Comparison of ENCODE assay signal across 18 mouse cellular contexts in genomic region chr1:82183913-82184442, GRCm38 (mm10). TPM values are rescaled to one million over a fixed set of nuclear protein-coding genes. Genes with fewer than 3 reads are reported as not detected.
DNase-seq lines count a peak whose midpoint lies in the region; ATAC-seq and TF ChIP-seq lines count a peak whose summit lies in the region.
"Had no signal": no experiment of that assay in that cellular context is flagged by ENCODE, and none has a peak within 500 bp of the region (broad histone marks: within the 10 kb centered on the region; RNA-seq: fewer than 3 reads in every experiment).

No protein-coding gene starts in this region.

- TF ChIP-seq EP300 in liver, embryonic 14.5 days (IDR thresholded peaks at IDR 0.05; ENCODE audit: low read depth) = no peak

- H3K27me3 ChIP-seq in heart, embryonic 16.5 days (ENCODE audit: control insufficient read depth, insufficient read depth, low read length) = no peaks in the 10 kb centered on the region
- H3K27me3 ChIP-seq in liver, embryonic 14.5 days (ENCODE audit: control insufficient read depth, insufficient read depth, low read length) = no peaks in the 10 kb centered on the region
- H3K27me3 ChIP-seq in kidney, embryonic 15.5 days = no peaks in the 10 kb centered on the region
- H3K27me3 ChIP-seq: CH12.LX; hindbrain, embryonic 13.5 days had no signal

- H3K9me3 ChIP-seq in heart, embryonic 16.5 days (replicated peaks; ENCODE audit: control insufficient read depth, low read length) = no peaks in the 10 kb centered on the region
- no peaks in the 10 kb centered on the region for H3K9me3 ChIP-seq in liver, embryonic 14.5 days (ENCODE audit: control insufficient read depth, low read length)
- H3K9me3 ChIP-seq in kidney, embryonic 15.5 days (replicated peaks) = no peaks in the 10 kb centered on the region
- H3K9me3 ChIP-seq: hindbrain, embryonic 13.5 days; limb, embryonic 10.5 days had no signal

- no peaks in the 10 kb centered on the region for H3K36me3 ChIP-seq in heart, embryonic 16.5 days (ENCODE audit: control insufficient read depth, insufficient read depth)
- H3K36me3 ChIP-seq in liver, embryonic 14.5 days (replicated peaks; ENCODE audit: control insufficient read depth, insufficient read depth, low read depth) = no peaks in the 10 kb centered on the region
- H3K36me3 ChIP-seq in kidney, embryonic 15.5 days = no peaks in the 10 kb centered on the region
- H3K36me3 ChIP-seq: hindbrain, embryonic 13.5 days; limb, embryonic 10.5 days had no signal

- no peak overlapping the region for H3K9ac ChIP-seq in heart, embryonic 16.5 days (ENCODE audit: low read length)
- H3K9ac ChIP-seq in liver, embryonic 14.5 days (replicated peaks) = no peak overlapping the region
- no peak overlapping the region for H3K9ac ChIP-seq in kidney, embryonic 15.5 days
- H3K9ac ChIP-seq: hindbrain, embryonic 13.5 days had no signal

- DNase-seq in heart, postnatal 25 days (ENCODE audit: low spot score) = no peak
- DNase-seq in adrenal gland, postnatal 14 days = peak; percentile 32
- no peak for DNase-seq in liver, embryonic 14.5 days (ENCODE audit: low read depth in 3 of 3, low spot score in 3 of 3)
- DNase-seq in lung, postnatal 14 days = peak; percentile 20
- no peak for DNase-seq in ovary, postnatal 36 days (ENCODE audit: low spot score)
- DNase-seq: cerebellum, adult 11 months; gastrocnemius, postnatal 10 days; right cerebral cortex, postnatal 25 days; thymus, postnatal 4 days had no signal

- H3K4me2 ChIP-seq in heart, embryonic 16.5 days (ENCODE audit: low read depth, low read length) = peak overlapping the region; percentile 13; the same call in 1 of the 2 replicates
- no peak overlapping the region for H3K4me2 ChIP-seq in liver, embryonic 14.5 days (ENCODE audit: low read depth)
- H3K4me2 ChIP-seq in kidney, embryonic 15.5 days = no peak overlapping the region
- H3K4me2 ChIP-seq: hindbrain, embryonic 13.5 days had no signal

- intact Hi-C loops in heart, postnatal 25 days (cut with DNase I) = no loop called here

- WGBS in heart, embryonic 16.5 days = 47% methylated on average over 8 of the region's 8 CpGs
- 51% methylated on average over 8 of the region's 8 CpGs for WGBS in liver, embryonic 14.5 days (ENCODE audit: insufficient replicate concordance)
- WGBS in kidney, embryonic 15.5 days = 69% methylated on average over 8 of the region's 8 CpGs

- H3K27ac ChIP-seq in heart, embryonic 16.5 days (ENCODE audit: low read length) = peak overlapping the region; percentile 57
- H3K27ac ChIP-seq in liver, embryonic 14.5 days = no peak overlapping the region
- H3K27ac ChIP-seq in kidney, embryonic 15.5 days = no peak overlapping the region
- H3K27ac ChIP-seq: hindbrain, embryonic 13.5 days; limb, embryonic 10.5 days had no signal

- peaks cover 10% of the 10 kb centered on the region for H3K4me1 ChIP-seq in heart, embryonic 16.5 days (ENCODE audit: control insufficient read depth, insufficient read depth, low read length)
- no peaks in the 10 kb centered on the region; a peak in 1 of 4 replicates for H3K4me1 ChIP-seq in liver, embryonic 14.5 days (replicated peaks; ENCODE audit: control insufficient read depth in 2 of 2, insufficient read depth in 2 of 2, low read length in 1 of 2)
- no peaks in the 10 kb centered on the region for H3K4me1 ChIP-seq in kidney, embryonic 15.5 days
- H3K4me1 ChIP-seq: hindbrain, embryonic 13.5 days; limb, embryonic 10.5 days had no signal

- peak; percentile 52; the same call in 1 of the 2 replicates for ATAC-seq in heart, embryonic 16.5 days (replicated peaks; ENCODE audit: extremely low read depth, insufficient read depth, low FRiP score)
- peak; percentile 58; the same call in 1 of the 2 replicates for ATAC-seq in liver, embryonic 14.5 days (ENCODE audit: insufficient read depth)
- no peak for ATAC-seq in kidney, embryonic 15.5 days (replicated peaks; ENCODE audit: low FRiP score)
- ATAC-seq: forebrain, embryonic 14.5 days had no signal

- no peak for TF ChIP-seq CTCF in liver, embryonic 14.5 days (IDR thresholded peaks at IDR 0.05; ENCODE audit: low read depth)

- no peak overlapping the region for H3K4me3 ChIP-seq in heart, embryonic 16.5 days (ENCODE audit: low read length)
- no peak overlapping the region for H3K4me3 ChIP-seq in liver, embryonic 14.5 days (ENCODE audit: insufficient read depth in 1 of 2, low read depth in 2 of 2, low read length in 2 of 2)
- no peak overlapping the region for H3K4me3 ChIP-seq in kidney, embryonic 15.5 days (replicated peaks)
- H3K4me3 ChIP-seq: hindbrain, embryonic 13.5 days; limb, embryonic 10.5 days had no signal

RNA-seq across cellular contexts. Expression of gene Gm9747, which starts 48.9 kb away (rescaled TPM):
- 31.6 and 33.8 TPM in 2 replicates for polyA plus RNA-seq in heart, embryonic 16.5 days (2015; fragmentation: Nextera tagmentation; extraction: Ambion mirVana)
- not detected for total RNA-seq in heart, postnatal 25 days (2021)
- total RNA-seq in adrenal gland, postnatal 14 days (2021) = not detected in 2 replicates
- 0.02 TPM in 1 of 2 replicates, not detected in the other for polyA plus RNA-seq in liver, embryonic 14.5 days (2012; rRNA removed)
- 2.3 and 2.5 TPM in 2 replicates for polyA plus RNA-seq in liver, embryonic 14.5 days (2014; fragmentation: Nextera tagmentation; extraction: Ambion mirVana)
- polyA plus RNA-seq in kidney, embryonic 15.5 days (2015; fragmentation: Nextera tagmentation; extraction: Ambion mirVana) = 11.4 and 11.9 TPM in 2 replicates
- total RNA-seq: CH12.LX; gastrocnemius, postnatal 10 days; layer of hippocampus, postnatal 14 days; megakaryocyte-erythroid progenitor cell, adult 5-6 weeks had no signal
- polyA plus RNA-seq: cortical plate, adult 2 months had no signal

Comparison
In these comparisons a context has a peak if more than half of its experiments do, and no peak if none do; other contexts are left out.
1. DNase-seq: peak in adrenal gland, postnatal 14 days (single experiment) and lung, postnatal 14 days (single experiment); none in heart, postnatal 25 days (single experiment), liver, embryonic 14.5 days (0 of 3) and ovary, postnatal 36 days (single experiment).